Mouse (Mus musculus): ENCODE data around the gene Ccne1. TPM values are rescaled to one million over a fixed set of nuclear protein-coding genes. Genes with fewer than 3 reads are reported as not detected.

The Ccne1 gene
- total RNA-seq (2023) = 4.2 TPM

GRCm38 (mm10) chr7:38107371-38108259 is at the start of gene Ccne1:
Gene Ccne1, minus strand, starts transcription at chr7:38107534.

Other genes with a start within 250 kb of the Ccne1 start
- 45.3 TPM for gene Uri1, start 84.0 kb downstream of the Ccne1 start, total RNA-seq (2023)
- gene 1600014C10Rik, start 75.7 kb upstream of the Ccne1 start, total RNA-seq (2023) = 23.2 TPM
- not detected for gene Plekhf1, start 120.5 kb upstream of the Ccne1 start, total RNA-seq (2023)
- 49.0 TPM for gene Pop4, start 163.9 kb upstream of the Ccne1 start, total RNA-seq (2023)